Mouse (Mus musculus) Patski (cell line): ENCODE data around the gene Cox7b. TPM values are rescaled to one million over a fixed set of nuclear protein-coding genes. Genes with fewer than 3 reads are reported as not detected.

Experiments used
- ATAC-seq: fragments of 100-300 bp; one replicate; pipeline ENCODE4 v1.8.0; 2021
- CTCF ChIA-PET: fragments of 350-600 bp; sonication (Branson Sonifier 250); formaldehyde crosslinking; loops from one replicate; lab custom pipeline; 2022; ENCODE audit warnings: inconsistent platforms; lab: Charles Lee
- POLR2A ChIA-PET: fragments of 350-600 bp; sonication (Branson Sonifier 250); formaldehyde crosslinking; loops from one replicate; lab custom pipeline; 2022; ENCODE audit warnings: antibody characterized with exemption, inconsistent platforms; lab: Charles Lee
- DNase-seq: peaks from one replicate; pipeline ENCODE4 v3.0.0-alpha.2; 2011; ENCODE audit warnings: low read depth, low spot score
- H3K27me3 ChIP-seq: fragments of 371-371 bp; one replicate; pipeline ENCODE4 v1.5.1; 2021
- CTCF ChIP-seq: fragments of 100-300 bp; IDR thresholded peaks from one replicate; pipeline ENCODE4 v1.5.1; 2021
- in situ Hi-C: fragments of 300-500 bp; cut with MboI; formaldehyde crosslinking; loops from 3 replicates; pipeline ENCODE4 v1.11.1; 2018; ENCODE audit warnings: low pct_unique_long_range_greater_than_20kb, mixed read lengths
- polyA plus RNA-seq: library from polyadenylated mRNA; unstranded; gene quantifications from one replicate; pipeline ENCODE4 v1.2.3, GENCODE M21; 2021

Cox7b gene
- polyA plus RNA-seq, 1 experiment from 2014 or later, result 1,256 TPM

GRCm38 (mm10) chrX:106048191-106048590, 32.7 kb downstream of the Cox7b start:
- DNase-seq (no peak), ATAC-seq (peak; percentile 87)
- POLR2A ChIA-PET, result interaction anchor here (0.7 kb wide), 1 partner anchor 138 kb away, joined by 3 read pairs; no protein-coding TSS in a partner anchor
- CTCF ChIA-PET, result interaction anchor here (0.9 to 1.2 kb wide), 2 partner anchors 13 to 117 kb away, joined by 3 read pairs; no protein-coding TSS in a partner anchor
- peaks cover 32% of the 10 kb centered on the region for H3K27me3 ChIP-seq
- in situ Hi-C loops, result no loop called here
- TF ChIP-seq CTCF, result no peak

Other genes with a start within 250 kb of the Cox7b start
- gene Atrx, start 86.3 kb upstream of the Cox7b start, polyA plus RNA-seq, result 76.6 TPM
- gene Magt1, start 3.8 kb upstream of the Cox7b start, polyA plus RNA-seq, result 64.4 TPM
- gene Atp7a, start 11.6 kb downstream of the Cox7b start, polyA plus RNA-seq, result 19.9 TPM
- gene Tlr13, start 127.5 kb downstream of the Cox7b start, polyA plus RNA-seq, result not detected
- gene Pgk1, start 171.4 kb downstream of the Cox7b start, polyA plus RNA-seq, result 720 TPM
- gene Taf9b, start 205.5 kb downstream of the Cox7b start, polyA plus RNA-seq, result 4.8 TPM
- gene Fnd3c2, start 239.7 kb downstream of the Cox7b start, polyA plus RNA-seq, result not detected